Mouse (Mus musculus): ENCODE results near the gene Ssx2ip. TPM values are rescaled to one million over a fixed set of nuclear protein-coding genes. Genes with fewer than 3 reads are reported as not detected.

Gene Ssx2ip
- polyA plus RNA-seq, 1 experiment from 2014 or later: 21.4 TPM

DNA sequence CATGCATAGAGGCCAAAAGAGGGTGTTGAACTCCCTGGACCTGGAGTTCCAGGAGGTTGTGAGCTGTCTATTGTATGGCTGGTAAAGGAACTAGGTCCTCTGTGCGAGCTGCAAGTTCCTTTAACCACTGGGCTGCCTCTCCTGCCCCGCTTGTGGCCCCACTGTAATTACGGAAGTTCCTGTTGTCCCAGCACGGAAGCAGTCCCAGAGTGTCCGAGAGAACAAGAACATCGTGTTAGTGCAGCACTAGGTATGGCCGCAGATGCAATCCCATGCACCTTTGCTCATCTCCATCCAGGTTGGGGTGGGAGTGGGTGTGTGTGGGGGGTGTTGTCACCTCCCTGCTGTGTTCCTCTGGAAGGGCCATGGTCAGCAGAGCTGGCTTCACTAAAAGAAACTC, 40.4 kb downstream of the Ssx2ip start:
- WGBS: 93% methylated on average over 7 of the region's 7 CpGs
- Histone ChIP-seq H3K9ac (ENCODE audit: low read length) (no peak overlapping the region), H3K27ac (replicated peaks; ENCODE audit: low read depth, low read length) (no peak overlapping the region), H3K4me3 (ENCODE audit: low read depth, low read length) (no peak overlapping the region), H3K9me3 (ENCODE audit: control insufficient read depth, low read length) (no peaks in the 10 kb centered on the region), H3K27me3 (ENCODE audit: control insufficient read depth, insufficient read depth, low read length) (no peaks in the 10 kb centered on the region), H3K4me2 (ENCODE audit: low read depth, severe bottlenecking) (no peak overlapping the region), H3K36me3 (ENCODE audit: control insufficient read depth, insufficient read depth, low read length) (0 out of 2 replicates have a peak, but pooled peaks cover 2% of the 10 kb centered on the region), H3K4me1 (ENCODE audit: control insufficient read depth, insufficient read depth, low read length) (0 out of 2 replicates have a peak, but pooled peaks cover under 1% of the 10 kb centered on the region)
- DNase-seq (ENCODE audit: low spot score) (no peak), ATAC-seq (ENCODE audit: insufficient number of reproducible peaks, low FRiP score, low TSS enrichment, low read depth) (no peak)

DNA sequence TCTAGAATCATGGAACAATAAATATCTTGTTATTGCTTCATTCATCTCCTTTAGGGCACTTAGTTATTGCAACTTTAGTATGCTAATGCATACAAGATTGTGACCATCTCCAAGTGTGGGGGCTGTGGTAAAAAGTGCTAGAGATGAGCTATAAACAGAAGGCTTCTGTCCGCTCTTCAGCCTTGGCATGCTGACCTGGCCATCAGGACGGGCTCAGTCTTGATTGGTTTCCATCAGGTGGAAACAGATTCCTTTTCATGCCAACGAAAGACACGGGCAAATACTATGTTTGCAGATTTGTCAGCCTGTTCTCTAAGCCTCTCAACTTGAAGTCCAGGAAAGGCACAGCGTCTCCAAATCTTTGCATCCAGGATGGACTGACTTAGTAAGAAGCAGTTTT, 42.7 kb downstream of the Ssx2ip start:
- H3K4me3 ChIP-seq (ENCODE audit: low read depth, low read length): no peak overlapping the region
- H3K27ac ChIP-seq (replicated peaks; ENCODE audit: low read depth, low read length): no peak overlapping the region
- WGBS: 94% methylated on average over 5 of the region's 5 CpGs
- 0 out of 2 replicates have a peak, but pooled peaks cover 2% of the 10 kb centered on the region for H3K36me3 ChIP-seq (ENCODE audit: control insufficient read depth, insufficient read depth, low read length)
- ATAC-seq (ENCODE audit: insufficient number of reproducible peaks, low FRiP score, low TSS enrichment, low read depth) (no peak), DNase-seq (ENCODE audit: low spot score) (no peak)
- no peak overlapping the region for H3K9ac ChIP-seq (ENCODE audit: low read length)
- no peak overlapping the region for H3K4me2 ChIP-seq (ENCODE audit: low read depth, severe bottlenecking)
- H3K27me3 ChIP-seq (ENCODE audit: control insufficient read depth, insufficient read depth, low read length): no peaks in the 10 kb centered on the region
- no peaks in the 10 kb centered on the region for H3K9me3 ChIP-seq (ENCODE audit: control insufficient read depth, low read length)
- 0 out of 2 replicates have a peak, but pooled peaks cover 2% of the 10 kb centered on the region for H3K4me1 ChIP-seq (ENCODE audit: control insufficient read depth, insufficient read depth, low read length)

DNA sequence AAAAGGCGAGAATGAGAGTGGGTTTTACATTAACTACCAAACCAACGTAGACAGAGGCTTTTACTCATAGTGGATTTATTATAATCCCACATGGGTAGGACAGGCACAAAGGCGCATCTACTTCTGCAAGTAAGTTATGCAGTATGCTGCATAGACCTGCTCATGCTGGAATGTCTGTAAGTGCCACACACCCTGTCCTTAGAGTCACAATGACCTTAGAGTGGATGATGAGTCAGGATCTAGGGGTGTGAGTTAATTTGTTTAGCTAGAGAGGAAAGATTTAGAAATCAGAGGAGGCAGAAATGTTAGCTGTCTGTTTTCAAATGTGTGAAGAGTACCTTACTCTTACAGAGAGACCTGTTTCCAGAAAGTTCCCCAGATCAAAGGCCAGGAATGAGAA, 43.2 kb downstream of the Ssx2ip start:
- H3K27ac ChIP-seq (replicated peaks; ENCODE audit: low read depth, low read length): no peak overlapping the region
- ATAC-seq (ENCODE audit: insufficient number of reproducible peaks, low FRiP score, low TSS enrichment, low read depth) (no peak), DNase-seq (ENCODE audit: low spot score) (no peak)
- 0 out of 2 replicates have a peak, but pooled peaks cover 2% of the 10 kb centered on the region for H3K36me3 ChIP-seq (ENCODE audit: control insufficient read depth, insufficient read depth, low read length)
- no peak overlapping the region for H3K9ac ChIP-seq (ENCODE audit: low read length)
- no peaks in the 10 kb centered on the region for H3K27me3 ChIP-seq (ENCODE audit: control insufficient read depth, insufficient read depth, low read length)
- no peak overlapping the region for H3K4me2 ChIP-seq (ENCODE audit: low read depth, severe bottlenecking)
- no peak overlapping the region for H3K4me3 ChIP-seq (ENCODE audit: low read depth, low read length)
- no peaks in the 10 kb centered on the region for H3K9me3 ChIP-seq (ENCODE audit: control insufficient read depth, low read length)
- H3K4me1 ChIP-seq (ENCODE audit: control insufficient read depth, insufficient read depth, low read length): 0 out of 2 replicates have a peak, but pooled peaks cover 2% of the 10 kb centered on the region
- 87% methylated on average over 3 of the region's 3 CpGs for WGBS

DNA sequence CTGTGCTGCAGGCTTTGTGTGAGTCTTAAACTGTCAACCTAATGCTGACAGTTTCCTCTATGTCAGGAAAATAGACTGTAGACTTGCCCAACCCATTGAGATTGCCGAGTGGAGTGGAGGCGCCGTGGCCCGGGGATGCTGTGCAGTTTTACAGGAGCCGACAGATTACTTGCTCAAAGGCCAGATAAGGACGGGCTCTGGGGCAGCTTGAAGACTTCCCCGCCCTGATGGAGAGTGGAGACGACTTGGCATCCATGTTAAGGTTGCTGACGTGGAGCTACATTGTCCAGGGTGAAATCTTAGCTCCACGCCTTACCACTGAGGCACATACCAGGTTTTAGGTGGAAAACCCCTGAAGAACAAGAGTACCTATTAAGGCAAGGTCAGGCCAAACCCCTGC, 43.9 kb downstream of the Ssx2ip start:
- 0 out of 2 replicates have a peak, but pooled peaks cover 2% of the 10 kb centered on the region for H3K4me1 ChIP-seq (ENCODE audit: control insufficient read depth, insufficient read depth, low read length)
- no peak for ATAC-seq (ENCODE audit: insufficient number of reproducible peaks, low FRiP score, low TSS enrichment, low read depth)
- no peaks in the 10 kb centered on the region for H3K27me3 ChIP-seq (ENCODE audit: control insufficient read depth, insufficient read depth, low read length)
- no peak overlapping the region for H3K4me3 ChIP-seq (ENCODE audit: low read depth, low read length)
- no peak overlapping the region for H3K27ac ChIP-seq (replicated peaks; ENCODE audit: low read depth, low read length)
- H3K9ac ChIP-seq (ENCODE audit: low read length): no peak overlapping the region
- WGBS: 87% methylated on average over 10 of the region's 10 CpGs
- no peak overlapping the region for H3K4me2 ChIP-seq (ENCODE audit: low read depth, severe bottlenecking)
- H3K36me3 ChIP-seq (ENCODE audit: control insufficient read depth, insufficient read depth, low read length): 0 out of 2 replicates have a peak, but pooled peaks cover 2% of the 10 kb centered on the region
- no peak for DNase-seq (ENCODE audit: low spot score)
- no peaks in the 10 kb centered on the region for H3K9me3 ChIP-seq (ENCODE audit: control insufficient read depth, low read length)

DNA sequence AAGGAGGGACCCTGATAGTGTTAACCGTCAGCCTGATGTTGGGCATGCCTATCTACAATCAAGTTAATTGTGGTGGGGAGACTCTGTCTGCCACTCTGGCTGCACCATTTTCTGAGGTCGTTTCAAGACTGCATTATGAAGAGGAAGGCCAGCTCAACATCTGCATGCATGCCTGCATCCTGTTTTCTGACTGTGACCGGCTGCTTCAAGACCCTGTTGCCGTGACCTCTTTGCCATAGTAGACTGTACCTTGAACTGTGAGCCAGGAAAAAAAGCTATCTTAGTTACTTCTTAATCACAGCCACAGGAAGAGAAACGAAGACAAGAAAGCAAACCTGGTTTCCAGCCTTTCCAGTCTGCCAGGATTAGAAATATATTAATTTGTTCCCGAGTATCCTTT, 44.5 kb downstream of the Ssx2ip start:
- H3K4me1 ChIP-seq (ENCODE audit: control insufficient read depth, insufficient read depth, low read length): 0 out of 2 replicates have a peak, but pooled peaks cover 2% of the 10 kb centered on the region
- no peak overlapping the region for H3K4me2 ChIP-seq (ENCODE audit: low read depth, severe bottlenecking)
- no peaks in the 10 kb centered on the region for H3K9me3 ChIP-seq (ENCODE audit: control insufficient read depth, low read length)
- WGBS: 77% methylated on average over 6 of the region's 6 CpGs
- H3K4me3 ChIP-seq (ENCODE audit: low read depth, low read length): no peak overlapping the region
- ATAC-seq (ENCODE audit: insufficient number of reproducible peaks, low FRiP score, low TSS enrichment, low read depth) (no peak), DNase-seq (ENCODE audit: low spot score) (no peak)
- H3K36me3 ChIP-seq (ENCODE audit: control insufficient read depth, insufficient read depth, low read length): 0 out of 2 replicates have a peak, but pooled peaks cover 2% of the 10 kb centered on the region
- H3K27ac ChIP-seq (replicated peaks; ENCODE audit: low read depth, low read length): no peak overlapping the region
- H3K27me3 ChIP-seq (ENCODE audit: control insufficient read depth, insufficient read depth, low read length): no peaks in the 10 kb centered on the region
- H3K9ac ChIP-seq (ENCODE audit: low read length): no peak overlapping the region

DNA sequence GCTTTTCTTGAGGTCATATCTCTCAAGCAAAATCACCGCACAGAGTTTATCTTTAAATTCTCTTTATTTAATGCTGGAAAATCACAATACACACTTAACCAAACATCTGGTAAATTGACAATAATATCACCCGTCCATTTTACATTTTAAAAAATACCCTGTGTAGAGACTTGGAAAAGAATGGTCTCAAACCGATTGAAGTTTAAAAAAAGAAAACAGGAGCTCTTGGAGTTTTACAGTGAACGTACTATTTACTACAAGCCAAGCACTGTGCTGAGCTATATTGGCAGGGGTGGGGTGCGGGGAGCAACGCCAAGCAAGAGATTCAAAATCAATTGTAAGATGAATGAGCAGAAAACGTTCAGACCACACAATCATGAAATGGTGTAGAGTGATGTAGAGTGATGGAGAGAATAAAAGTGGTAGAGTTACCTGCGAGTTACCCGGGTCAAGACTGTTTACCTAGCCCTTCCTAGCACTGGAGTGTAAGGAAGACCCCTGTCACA, 45.4 kb downstream of the Ssx2ip start, which contains the start of gene Ctbs:
Gene Ctbs, plus strand, starts transcription at position 51 of the 506 bp plus-strand sequence.
- peak within 1 kb of the TSS; percentile 62 for H3K27ac ChIP-seq (replicated peaks; ENCODE audit: low read depth, low read length)
- H3K4me1 ChIP-seq (ENCODE audit: control insufficient read depth, insufficient read depth, low read length): 0 out of 2 replicates have a peak, but pooled peaks cover 2% of the 10 kb centered on the region
- 57% methylated on average over 9 of the region's 9 CpGs for WGBS
- peak within 1 kb of the TSS; percentile 50 for H3K4me3 ChIP-seq (ENCODE audit: low read depth, low read length)
- H3K36me3 ChIP-seq (ENCODE audit: control insufficient read depth, insufficient read depth, low read length): 0 out of 2 replicates have a peak, but pooled peaks cover 2% of the 10 kb centered on the region
- peak within 1 kb of the TSS; percentile 72 for H3K9ac ChIP-seq (ENCODE audit: low read length)
- no peaks in the 10 kb centered on the region for H3K9me3 ChIP-seq (ENCODE audit: control insufficient read depth, low read length)
- H3K4me2 ChIP-seq (ENCODE audit: low read depth, severe bottlenecking): peak within 1 kb of the TSS; percentile 74
- ATAC-seq (ENCODE audit: insufficient number of reproducible peaks, low FRiP score, low TSS enrichment, low read depth) (peak; percentile 23; the same call in 1 of the 2 replicates), DNase-seq (ENCODE audit: low spot score) (no peak)
- no peaks in the 10 kb centered on the region for H3K27me3 ChIP-seq (ENCODE audit: control insufficient read depth, insufficient read depth, low read length)

DNA sequence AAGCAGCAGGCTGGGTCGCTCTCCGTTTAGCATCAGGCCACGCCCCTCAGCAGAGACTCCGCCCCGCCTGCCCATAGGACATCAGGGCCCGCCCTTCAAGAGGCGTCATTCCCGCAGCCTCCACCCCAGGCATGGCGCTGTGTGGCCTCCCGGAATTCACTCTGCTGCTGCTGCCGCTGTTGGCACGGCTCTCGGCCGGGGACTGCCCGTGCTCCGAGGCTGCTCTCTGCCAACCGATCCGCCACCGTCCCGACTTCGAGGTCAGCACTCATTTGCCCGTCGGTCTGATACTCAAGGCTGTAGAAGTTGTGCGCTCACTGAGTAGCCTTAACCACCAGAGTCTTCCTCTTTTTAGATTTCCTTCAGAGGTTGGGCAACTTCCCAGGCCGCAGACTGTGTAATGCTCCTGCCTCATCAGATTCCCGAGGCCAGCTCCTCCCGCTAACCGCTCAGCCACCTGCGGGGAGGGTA, 46.0 kb downstream of the Ssx2ip start:
- DNase-seq (ENCODE audit: low spot score): peak; percentile 96
- H3K4me3 ChIP-seq (ENCODE audit: low read depth, low read length): peak overlapping the region; percentile 50
- under 1% methylated on average over 29 of the region's 29 CpGs for WGBS
- H3K4me1 ChIP-seq (ENCODE audit: control insufficient read depth, insufficient read depth, low read length): 0 out of 2 replicates have a peak, but pooled peaks cover 2% of the 10 kb centered on the region
- peak; percentile 99 for ATAC-seq (ENCODE audit: insufficient number of reproducible peaks, low FRiP score, low TSS enrichment, low read depth)
- no peaks in the 10 kb centered on the region for H3K27me3 ChIP-seq (ENCODE audit: control insufficient read depth, insufficient read depth, low read length)
- H3K4me2 ChIP-seq (ENCODE audit: low read depth, severe bottlenecking): peak overlapping the region; percentile 74
- peak overlapping the region; percentile 62 for H3K27ac ChIP-seq (replicated peaks; ENCODE audit: low read depth, low read length)
- H3K9me3 ChIP-seq (ENCODE audit: control insufficient read depth, low read length): no peaks in the 10 kb centered on the region
- peak overlapping the region; percentile 72 for H3K9ac ChIP-seq (ENCODE audit: low read length)
- 0 out of 2 replicates have a peak, but pooled peaks cover 2% of the 10 kb centered on the region for H3K36me3 ChIP-seq (ENCODE audit: control insufficient read depth, insufficient read depth, low read length)

DNA sequence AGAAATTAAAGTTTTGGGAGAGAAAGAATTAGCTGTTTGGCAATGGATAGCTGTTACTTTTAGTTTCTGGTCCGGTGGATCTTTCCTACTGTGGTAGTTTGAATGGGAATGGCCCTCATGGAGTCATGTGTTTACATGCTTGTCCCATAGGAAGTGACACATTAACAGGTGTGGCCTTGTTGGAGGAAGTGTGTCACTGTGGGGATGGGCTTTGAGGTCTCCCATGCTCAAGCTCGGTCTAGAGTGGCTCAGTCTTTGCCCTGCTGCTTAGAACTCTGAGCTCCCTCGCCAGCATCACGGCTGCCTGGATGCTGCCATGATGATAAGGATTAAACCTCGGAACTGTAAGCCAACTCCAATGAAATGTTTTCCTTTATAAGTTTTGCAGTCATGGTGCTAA, 46.9 kb downstream of the Ssx2ip start:
- H3K27ac ChIP-seq (replicated peaks; ENCODE audit: low read depth, low read length): no peak overlapping the region
- H3K36me3 ChIP-seq (ENCODE audit: control insufficient read depth, insufficient read depth, low read length): no peaks in the 10 kb centered on the region
- no peak overlapping the region for H3K4me2 ChIP-seq (ENCODE audit: low read depth, severe bottlenecking)
- no peak for DNase-seq (ENCODE audit: low spot score)
- H3K9ac ChIP-seq (ENCODE audit: low read length): no peak overlapping the region
- no peaks in the 10 kb centered on the region for H3K27me3 ChIP-seq (ENCODE audit: control insufficient read depth, insufficient read depth, low read length)
- 87% methylated on average over 5 of the region's 5 CpGs for WGBS
- H3K4me3 ChIP-seq (ENCODE audit: low read depth, low read length): no peak overlapping the region
- H3K4me1 ChIP-seq (ENCODE audit: control insufficient read depth, insufficient read depth, low read length): 0 out of 2 replicates have a peak, but pooled peaks cover 2% of the 10 kb centered on the region
- no peak for ATAC-seq (ENCODE audit: insufficient number of reproducible peaks, low FRiP score, low TSS enrichment, low read depth)
- H3K9me3 ChIP-seq (ENCODE audit: control insufficient read depth, low read length): no peaks in the 10 kb centered on the region
